Mouse (Mus musculus): Measurements from ENCODE around the gene Tnnt1. TPM values are rescaled to one million over a fixed set of nuclear protein-coding genes. Genes with fewer than 3 reads are reported as not detected.

The Tnnt1 gene
- total RNA-seq, 2 experiments from 2014 or later: 5.8 to 8.6 TPM

DNA sequence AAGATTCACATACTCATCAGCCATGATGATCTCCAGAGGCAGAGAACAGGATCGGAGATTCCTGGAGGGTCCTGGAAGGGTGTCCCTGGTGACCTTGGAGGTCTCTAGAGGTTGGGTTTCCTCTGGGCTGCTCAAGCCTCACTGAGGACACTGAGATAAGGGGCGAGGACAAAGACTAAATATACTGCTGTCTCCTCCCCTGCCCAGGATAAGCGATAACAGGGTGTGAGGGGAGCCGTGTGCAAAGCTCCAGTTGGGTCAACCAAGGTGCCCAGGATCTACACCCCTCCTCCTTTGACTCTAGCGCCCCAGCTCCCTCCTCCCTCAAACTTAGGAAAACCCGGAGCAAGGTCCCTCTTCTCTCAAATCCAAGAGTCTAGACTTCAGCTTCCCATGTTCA is 6.1 kb upstream of the Tnnt1 start:
- no peak for ATAC-seq (ENCODE audit: poor library complexity, severe bottlenecking)

GRCm38 (mm10) chr7:4521231-4522003 is 5.2 kb upstream of the Tnnt1 start:
- ATAC-seq (ENCODE audit: poor library complexity, severe bottlenecking): no peak

DNA sequence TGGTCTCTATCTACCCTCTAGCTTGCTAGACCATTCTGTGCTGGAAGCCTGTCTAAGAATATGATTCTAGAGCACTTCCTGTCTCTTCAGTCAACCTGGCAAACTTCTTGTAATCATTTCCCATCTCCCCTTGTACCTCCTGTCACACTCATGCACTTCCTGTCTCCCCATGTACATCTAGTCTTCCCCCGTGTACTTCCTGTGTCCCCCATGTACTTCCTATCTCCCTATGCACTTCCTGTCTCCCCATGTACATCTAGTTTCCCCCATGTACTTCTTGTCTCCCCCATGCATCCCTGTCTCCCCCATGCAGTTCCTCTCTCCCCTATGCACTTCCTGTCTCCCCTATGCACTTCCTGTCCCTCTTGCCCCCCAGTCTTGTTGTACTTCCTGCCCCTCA is 2.3 kb upstream of the Tnnt1 start:
- ATAC-seq (ENCODE audit: poor library complexity, severe bottlenecking): no peak; the same call in 1 of the 2 replicates

- ATAC-seq (ENCODE audit: poor library complexity, severe bottlenecking): no peak
Measured at GRCm38 (mm10) chr7:4515853-4516252, 329 bp downstream of the Tnnt1 start.

- ATAC-seq (ENCODE audit: poor library complexity, severe bottlenecking): no peak
Measured at GRCm38 (mm10) chr7:4513829-4514712, 2.1 kb downstream of the Tnnt1 start.

GRCm38 (mm10) chr7:4513236-4513635 is 2.9 kb downstream of the Tnnt1 start:
- peak; percentile 70; the same call in 1 of the 2 replicates for ATAC-seq (ENCODE audit: poor library complexity, severe bottlenecking)

DNA sequence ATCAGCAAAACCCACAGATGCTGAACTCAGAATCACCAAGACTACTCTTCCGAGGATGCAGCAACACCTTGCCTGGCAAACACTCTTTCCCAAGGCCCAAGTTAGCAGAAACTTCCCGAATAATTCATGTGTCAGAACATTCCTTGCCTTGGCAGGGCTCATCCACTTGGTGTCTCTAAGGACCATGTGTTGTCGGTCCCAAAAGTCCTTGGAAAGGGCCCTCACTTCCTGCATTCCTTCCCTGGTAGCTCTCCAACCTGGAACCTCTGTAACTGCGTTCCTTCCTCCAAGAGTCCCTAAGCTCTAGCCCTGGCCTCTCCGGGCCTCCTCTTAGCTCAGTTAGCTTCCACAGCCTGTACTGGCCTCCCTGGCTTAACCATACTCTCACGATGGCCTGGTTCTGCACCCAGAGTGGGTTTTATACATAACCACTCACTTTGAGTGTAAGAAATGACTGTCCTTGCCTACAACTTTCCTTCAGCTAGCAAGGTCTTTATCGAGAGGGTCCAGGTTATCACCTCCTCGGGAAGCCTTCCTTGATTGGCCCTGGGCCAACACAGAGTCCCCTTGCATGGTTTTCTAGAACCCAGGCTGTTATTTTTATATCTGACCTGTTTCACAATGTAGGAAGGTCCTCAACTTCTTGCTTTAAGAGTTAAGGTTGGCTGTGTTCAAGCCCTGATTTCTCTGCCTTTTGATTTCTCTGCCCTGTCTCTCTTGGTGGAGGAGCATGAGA is 4.5 kb downstream of the Tnnt1 start:
- no peak for ATAC-seq (ENCODE audit: poor library complexity, severe bottlenecking)

DNA sequence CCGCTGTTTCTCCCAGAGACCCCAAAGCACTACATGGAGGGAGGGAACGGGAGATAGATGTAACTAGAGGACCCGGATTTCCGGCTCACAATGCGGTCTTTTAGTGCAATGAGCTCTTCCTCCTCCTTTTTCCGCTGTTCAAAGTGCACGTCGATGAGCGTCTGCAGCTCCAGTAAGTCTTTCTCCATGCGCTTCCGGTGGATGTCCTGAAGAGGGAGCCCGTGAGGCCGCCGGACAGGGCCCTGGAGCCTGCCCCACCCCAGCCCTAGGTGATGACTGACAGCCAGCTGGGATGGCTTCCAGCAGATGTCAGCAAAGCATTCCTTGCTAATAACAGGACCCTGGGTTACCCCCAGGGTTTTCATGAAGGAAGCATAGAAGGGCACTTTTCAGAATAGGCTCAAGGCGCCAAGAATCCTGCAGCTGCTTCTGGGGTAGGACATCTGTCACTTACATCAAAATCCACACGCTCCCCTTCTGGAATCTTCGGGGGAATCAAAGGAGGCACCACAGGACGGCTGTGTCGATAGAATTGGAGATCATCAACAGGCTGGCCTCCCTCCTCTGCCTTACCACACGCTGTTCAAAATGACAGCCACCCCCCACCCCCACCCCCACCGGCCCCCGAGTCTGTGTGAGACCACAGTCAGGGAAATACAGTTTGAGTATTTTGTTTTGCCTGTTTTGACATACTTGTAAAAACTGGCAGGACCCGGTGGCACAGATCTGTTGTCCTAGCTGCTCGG is 6.1 kb downstream of the Tnnt1 start:
- ATAC-seq (ENCODE audit: poor library complexity, severe bottlenecking): peak; percentile 94

DNA sequence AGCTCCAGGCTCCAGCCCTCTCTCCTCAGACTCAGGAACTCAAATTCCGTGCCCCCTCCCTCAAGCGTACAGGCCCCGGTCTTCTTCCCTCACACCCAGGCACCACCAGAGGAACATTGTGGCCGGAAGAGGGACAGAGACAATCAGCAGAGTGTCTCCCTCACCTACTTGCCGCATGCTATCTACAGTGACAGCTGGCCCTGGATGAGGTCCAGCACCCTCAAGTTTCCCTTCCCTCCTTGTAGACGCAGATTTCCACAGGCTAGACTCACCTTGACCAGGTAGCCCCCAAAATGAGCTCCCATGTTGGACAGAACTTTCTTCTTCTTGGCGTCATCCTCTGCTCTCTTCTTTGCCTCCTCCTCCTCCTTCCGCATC is 7.5 kb downstream of the Tnnt1 start:
- no peak for ATAC-seq (ENCODE audit: poor library complexity, severe bottlenecking)

GRCm38 (mm10) chr7:4508062-4508738 is 8.0 kb downstream of the Tnnt1 start:
- ATAC-seq (ENCODE audit: poor library complexity, severe bottlenecking): no peak

GRCm38 (mm10) chr7:4507220-4507619 is 9.0 kb downstream of the Tnnt1 start:
- no peak for ATAC-seq (ENCODE audit: poor library complexity, severe bottlenecking)

DNA sequence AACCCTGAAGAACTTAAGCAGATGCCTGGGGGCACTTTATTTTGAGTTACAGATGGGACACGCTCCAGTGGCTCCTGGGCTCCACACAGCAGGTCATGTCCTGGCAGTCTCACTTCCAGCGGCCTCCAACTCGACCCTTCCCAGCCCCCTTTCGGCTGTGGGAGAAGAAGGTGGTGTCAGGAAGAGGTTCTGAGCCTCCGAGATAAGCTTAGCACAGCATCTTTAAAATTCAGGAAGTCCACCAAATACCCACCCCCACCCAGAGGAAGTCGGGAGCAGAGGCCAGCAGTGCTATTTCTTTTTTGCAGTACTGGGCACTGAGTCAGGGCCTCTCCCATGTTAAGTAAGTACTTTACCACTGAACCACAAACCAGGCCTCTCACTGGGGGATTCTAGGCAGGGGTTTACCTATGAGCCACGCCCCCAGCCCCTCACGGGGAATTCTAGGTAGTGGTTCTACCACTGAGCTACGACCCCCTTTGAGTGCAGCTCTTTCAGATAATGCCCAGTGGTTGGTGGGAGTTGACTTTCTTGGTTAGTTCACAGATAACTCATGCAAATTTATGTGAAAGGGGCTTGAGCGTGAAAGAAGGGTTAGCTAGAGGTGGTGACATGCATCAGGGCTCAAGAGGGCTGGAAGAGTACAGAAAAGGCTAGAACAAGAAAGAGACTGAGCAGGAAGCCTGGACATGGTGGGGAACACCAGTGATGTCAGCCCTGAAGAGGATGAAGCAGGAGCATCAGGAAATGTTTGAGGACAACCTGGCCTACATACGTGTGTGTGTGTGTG is 11.3 kb downstream of the Tnnt1 start:
- peak; percentile 48 for ATAC-seq (ENCODE audit: poor library complexity, severe bottlenecking)

DNA sequence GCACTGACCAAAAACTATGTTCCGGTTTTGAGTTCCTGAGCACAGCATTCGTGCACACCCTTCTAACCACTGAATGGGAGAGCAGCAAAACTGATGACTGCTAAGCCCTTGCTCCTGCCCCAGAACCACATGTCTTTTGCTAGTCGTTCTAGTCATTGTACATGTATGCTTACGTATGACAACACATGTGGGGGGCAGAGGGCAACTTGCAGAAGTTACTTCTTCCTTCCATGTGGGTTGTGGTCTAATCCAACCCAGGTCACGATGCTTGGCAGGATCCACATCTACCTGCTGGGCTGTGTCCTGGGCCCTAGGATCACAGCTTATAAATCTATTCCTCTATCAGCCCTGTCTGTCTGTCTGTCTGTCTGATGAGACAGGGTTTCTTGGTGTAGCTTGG is 12.3 kb downstream of the Tnnt1 start:
- ATAC-seq (ENCODE audit: poor library complexity, severe bottlenecking): no peak

GRCm38 (mm10) chr7:4503100-4503499 is 13.1 kb downstream of the Tnnt1 start:
- no peak for ATAC-seq (ENCODE audit: poor library complexity, severe bottlenecking)

GRCm38 (mm10) chr7:4502421-4503090 is 13.6 kb downstream of the Tnnt1 start:
- ATAC-seq (ENCODE audit: poor library complexity, severe bottlenecking): no peak

GRCm38 (mm10) chr7:4501558-4502397 is 14.4 kb downstream of the Tnnt1 start, which contains the start of gene Ppp1r12c:
Gene Ppp1r12c (minus strand): TSS chr7:4501680.
- ATAC-seq (ENCODE audit: poor library complexity, severe bottlenecking): peak; percentile 80

GRCm38 (mm10) chr7:4500892-4501471 is 15.2 kb downstream of the Tnnt1 start:
- peak; percentile 22 for ATAC-seq (ENCODE audit: poor library complexity, severe bottlenecking)
